Mouse (Mus musculus) stomach, postnatal 0 days (tissue): ENCODE measurements at regions not wholly inside any gene's neighbourhood (a gene's known extent, or its start where the extent isn't known, plus 50 kb on each side); places are given as distances from the start of the nearest gene placed in this dataset.

ENCODE experiments used
- ATAC-seq: fragments of 200-750 bp; cut with Nextera tagmentation; 2 replicates; pipeline ENCODE4 v1.8.0; 2017; ENCODE audit not compliant: low FRiP score, low TSS enrichment
- DNase-seq: peaks from one replicate; pipeline ENCODE4 v3.0.0-alpha.2; 2016; ENCODE audit warnings: low spot score
- H3K27ac ChIP-seq: fragments of 300-500 bp; sonication (generic); replicated peaks from 2 replicates; pipeline ENCODE4 v1.5.1; 2014; ENCODE audit warnings: mild to moderate bottlenecking, control low read depth
- H3K27me3 ChIP-seq: fragments of 300-500 bp; sonication (generic); 2 replicates; pipeline ENCODE4 v1.6.1; 2014; ENCODE audit warnings: low read length; ENCODE audit not compliant: control insufficient read depth, insufficient read depth
- H3K36me3 ChIP-seq: fragments of 300-500 bp; sonication (generic); 2 replicates; pipeline ENCODE4 v1.6.1; 2014; ENCODE audit warnings: low read length, mixed read lengths; ENCODE audit not compliant: control insufficient read depth, insufficient read depth
- H3K4me1 ChIP-seq: fragments of 300-500 bp; sonication (generic); replicated peaks from 2 replicates; pipeline ENCODE4 v1.6.1; 2014; ENCODE audit warnings: antibody characterized with exemption; ENCODE audit not compliant: control insufficient read depth, insufficient read depth
- H3K4me2 ChIP-seq: fragments of 300-500 bp; sonication (generic); replicated peaks from 2 replicates; pipeline ENCODE4 v1.6.1; 2014; ENCODE audit warnings: low read depth, mild to moderate bottlenecking, control low read depth, moderate library complexity
- H3K4me3 ChIP-seq: fragments of 300-500 bp; sonication (generic); 2 replicates; pipeline ENCODE4 v1.5.1; 2014; ENCODE audit warnings: low read depth, low read length, control low read depth
- H3K9ac ChIP-seq: fragments of 300-500 bp; sonication (generic); 2 replicates; pipeline ENCODE4 v1.6.1; 2014; ENCODE audit warnings: mild to moderate bottlenecking, low read length, control low read depth, mixed read lengths
- H3K9me3 ChIP-seq: fragments of 300-500 bp; sonication (generic); 2 replicates; pipeline ENCODE4 v1.6.1; 2016; ENCODE audit warnings: low read length; ENCODE audit not compliant: control insufficient read depth
- CTCF ChIP-seq: IDR thresholded peaks from 2 replicates; pipeline ENCODE4 v1.5.1; 2016; ENCODE audit warnings: antibody characterized with exemption, low read depth, mild to moderate bottlenecking, moderate library complexity
- EP300 ChIP-seq: optimal IDR thresholded peaks from 2 replicates; pipeline ENCODE3; 2016; ENCODE audit warnings: antibody characterized with exemption
- WGBS: fragments of 180-500 bp; shearing (Covaris S2); extraction: QIAGEN DNeasy Blood & Tissue Kit; methylation state at CpG from one replicate; pipeline ENCODE4 v1.1.7; 2014; 5-methylcytosine and 5-hydroxymethylcytosine counted together

- Histone ChIP-seq H3K4me2 (no peak overlapping the region), H3K9ac (no peak overlapping the region), H3K27ac (no peak overlapping the region), H3K27me3 (no peaks in the 10 kb centered on the region), H3K4me3 (no peak overlapping the region), H3K36me3 (no peaks in the 10 kb centered on the region), H3K9me3 (no peaks in the 10 kb centered on the region), H3K4me1 (no peaks in the 10 kb centered on the region)
- DNase-seq (no peak), ATAC-seq (no peak)
- TF ChIP-seq CTCF, result no peak
- TF ChIP-seq EP300, result no peak
- WGBS, result 83% methylated on average over 9 of the region's 9 CpGs
Observed at GRCm38 (mm10) chr3:117265790-117266189, 94.9 kb downstream of the Plppr4 start.

- TF ChIP-seq CTCF, result no peak
- no peak for TF ChIP-seq EP300
- H3K27ac ChIP-seq, result no peak overlapping the region
- DNase-seq (no peak), ATAC-seq (no peak)
- no peak overlapping the region for H3K4me2 ChIP-seq
- H3K36me3 ChIP-seq, result no peaks in the 10 kb centered on the region
- H3K9me3 ChIP-seq, result no peaks in the 10 kb centered on the region
- H3K4me1 ChIP-seq, result no peaks in the 10 kb centered on the region
- H3K4me3 ChIP-seq, result no peak overlapping the region
- no peak overlapping the region for H3K9ac ChIP-seq
- H3K27me3 ChIP-seq, result no peaks in the 10 kb centered on the region
Observed at GRCm38 (mm10) chr3:117247833-117248232, 112.8 kb downstream of the Plppr4 start.

- H3K9ac ChIP-seq, result no peak overlapping the region
- ATAC-seq (no peak), DNase-seq (no peak)
- no peaks in the 10 kb centered on the region for H3K36me3 ChIP-seq
- H3K27me3 ChIP-seq, result no peaks in the 10 kb centered on the region
- no peak overlapping the region for H3K27ac ChIP-seq
- TF ChIP-seq CTCF (no peak), EP300 (no peak)
- H3K4me3 ChIP-seq, result no peak overlapping the region
- H3K9me3 ChIP-seq, result no peaks in the 10 kb centered on the region
- no peaks in the 10 kb centered on the region for H3K4me1 ChIP-seq
- H3K4me2 ChIP-seq, result no peak overlapping the region
- 77% methylated on average over 6 of the region's 6 CpGs for WGBS
Observed at GRCm38 (mm10) chr3:117241810-117242209, 118.9 kb downstream of the Plppr4 start.

- ATAC-seq, result no peak
Observed at GRCm38 (mm10) chr3:117226616-117227015, 134.1 kb downstream of the Plppr4 start.

GRCm38 (mm10) chr3:117225041-117225440 is 135.6 kb downstream of the Plppr4 start:
- no peak for DNase-seq
- H3K27ac ChIP-seq, result no peak overlapping the region
- no peaks in the 10 kb centered on the region for H3K4me1 ChIP-seq
- no peaks in the 10 kb centered on the region for H3K27me3 ChIP-seq
- ATAC-seq, result no peak
- no peak overlapping the region for H3K9ac ChIP-seq
- H3K36me3 ChIP-seq, result no peaks in the 10 kb centered on the region
- no peak overlapping the region for H3K4me3 ChIP-seq
- WGBS, result 72% methylated on average over 2 of the region's 2 CpGs
- H3K9me3 ChIP-seq, result no peaks in the 10 kb centered on the region
- no peak for TF ChIP-seq CTCF
- no peak for TF ChIP-seq EP300
- no peak overlapping the region for H3K4me2 ChIP-seq

More at GRCm38 (mm10) chr3:117226616-117227015, 134.1 kb downstream of the Plppr4 start:
- Histone ChIP-seq H3K4me1 (no peaks in the 10 kb centered on the region), H3K27me3 (no peaks in the 10 kb centered on the region), H3K36me3 (no peaks in the 10 kb centered on the region), H3K27ac (no peak overlapping the region), H3K9me3 (no peaks in the 10 kb centered on the region), H3K9ac (no peak overlapping the region), H3K4me3 (no peak overlapping the region), H3K4me2 (no peak overlapping the region)
- TF ChIP-seq CTCF (no peak), EP300 (no peak)
- no peak for DNase-seq
- WGBS, result 80% methylated on average over 3 of the region's 3 CpGs

GRCm38 (mm10) chr3:117217952-117218351 is 142.7 kb downstream of the Plppr4 start:
- Histone ChIP-seq H3K9ac (no peak overlapping the region), H3K27me3 (no peaks in the 10 kb centered on the region), H3K36me3 (no peaks in the 10 kb centered on the region), H3K4me3 (no peak overlapping the region), H3K27ac (no peak overlapping the region), H3K4me1 (no peaks in the 10 kb centered on the region), H3K9me3 (no peaks in the 10 kb centered on the region), H3K4me2 (no peak overlapping the region)
- DNase-seq (no peak), ATAC-seq (no peak)
- TF ChIP-seq EP300 (no peak), CTCF (no peak)
- WGBS, result 36% methylated on average over 1 of the region's 1 CpGs
